Mouse (Mus musculus) adrenal gland, postnatal 10 days (tissue): ENCODE measurements around the gene Pdcd2. TPM values are rescaled to one million over a fixed set of nuclear protein-coding genes. Genes with fewer than 3 reads are reported as not detected.

Source experiments
- DNase-seq: peaks from one replicate; pipeline ENCODE4 v3.0.0; 2021; ENCODE audit warnings: mixed read lengths
- total RNA-seq, 2 experiments: library from RNA; stranded (reverse); gene quantifications; 2 replicates each; pipeline ENCODE4 v1.2.3; 2021

Gene Pdcd2
- total RNA-seq, 2 experiments from 2014 or later: 30.0 to 32.8 TPM

DNA sequence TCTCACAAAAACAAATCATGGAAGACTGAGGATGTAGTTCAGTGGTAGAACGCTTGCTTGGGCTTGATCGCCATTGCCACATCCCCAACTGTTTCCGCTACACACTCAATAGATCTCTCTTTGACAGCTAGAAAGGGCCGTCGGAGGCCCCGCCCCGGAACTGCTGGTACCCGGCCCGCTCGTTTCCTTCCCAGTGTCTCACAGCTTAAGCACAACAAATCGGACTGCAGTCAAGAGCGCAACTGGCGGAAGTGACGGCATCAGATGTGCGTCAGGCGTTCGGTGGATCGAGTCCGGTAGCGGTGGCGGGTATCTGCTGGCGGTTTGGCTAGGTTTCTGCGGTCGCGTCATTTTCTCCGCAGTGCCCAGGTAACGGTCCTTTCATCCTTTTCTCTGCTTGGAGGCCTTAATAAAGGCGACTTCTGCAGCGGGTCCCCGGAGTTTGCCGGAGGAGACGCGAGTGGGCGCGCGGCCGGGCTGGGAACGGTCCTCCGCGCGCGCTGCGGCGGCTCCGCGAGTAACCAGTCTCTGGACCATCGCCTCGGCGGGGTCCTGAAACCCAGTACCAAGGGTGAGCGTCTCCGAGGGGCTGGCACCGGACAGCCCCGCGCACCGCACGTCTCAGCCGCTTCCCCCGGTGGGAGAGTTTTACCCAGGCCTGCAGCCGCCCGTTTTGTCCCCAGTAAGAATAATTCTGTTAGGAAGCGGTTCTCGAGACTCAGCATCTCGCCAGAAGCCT, 27.3 kb downstream of the Pdcd2 start, which contains the start of the genes Psmb1 and Tbp:
Psmb1 (minus strand) TSS at position 96 of the 739 bp plus-strand sequence.
Tbp (plus strand) TSS at position 233 of the 739 bp plus-strand sequence.
- peak; percentile 98 for DNase-seq

DNA sequence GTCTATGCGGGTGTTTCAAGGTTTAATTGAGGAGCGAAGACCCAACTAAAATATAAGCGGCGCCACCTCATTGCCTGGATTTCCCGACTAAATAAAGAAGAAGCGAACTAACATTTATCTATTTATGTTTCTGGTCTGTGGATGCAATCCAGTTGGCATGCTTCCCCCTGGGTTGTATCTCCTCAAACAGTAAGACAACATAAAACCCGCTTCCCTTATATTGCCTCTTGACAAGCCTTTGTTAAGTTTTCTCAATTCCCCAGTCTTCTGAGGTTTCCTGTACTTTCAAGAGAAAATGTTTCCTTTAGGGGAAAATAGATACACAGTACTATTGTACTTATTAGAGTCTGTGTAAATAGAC, 28.4 kb downstream of the Pdcd2 start:
- DNase-seq: no peak

DNA sequence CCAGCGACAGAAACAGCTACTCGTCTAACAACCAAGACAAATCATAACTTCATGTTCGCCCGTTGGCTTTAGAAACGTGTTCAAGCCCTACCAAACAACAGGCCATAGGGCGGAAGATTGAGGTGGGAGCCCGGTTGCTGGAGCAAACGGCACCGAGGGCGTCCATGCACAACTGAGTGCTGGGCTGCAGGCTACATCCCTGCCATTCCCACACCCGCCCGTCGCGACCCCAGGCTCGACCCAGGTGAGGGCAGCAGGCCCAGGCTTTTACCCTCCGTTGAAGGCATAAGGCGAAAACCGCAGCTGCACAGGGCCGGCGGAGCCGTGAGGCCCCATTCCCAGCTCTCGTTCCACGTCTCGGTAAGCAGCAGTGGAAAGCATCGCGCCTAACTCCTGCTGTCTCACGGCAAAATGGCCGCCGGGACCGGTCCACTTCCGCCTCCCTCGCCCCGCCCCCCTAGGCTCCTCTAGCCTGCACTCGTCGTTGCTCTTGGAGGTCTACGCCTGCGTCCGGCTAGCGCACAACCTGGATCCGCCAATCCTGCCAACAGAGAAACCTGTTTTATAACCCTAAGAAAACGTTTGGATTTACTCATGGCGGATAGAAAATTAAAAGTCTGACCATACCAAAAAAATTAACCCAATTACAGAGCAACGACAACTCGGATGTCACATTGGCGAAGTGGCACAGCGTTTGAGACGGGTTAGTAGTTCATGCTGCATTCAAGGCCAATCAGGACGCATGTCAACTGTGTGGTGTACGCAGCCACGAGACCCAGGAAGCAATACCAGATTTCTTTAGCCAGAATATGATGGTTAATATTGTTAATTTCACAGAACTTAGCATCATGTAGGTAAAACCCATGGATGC, 29.0 kb downstream of the Pdcd2 start:
- DNase-seq: peak; percentile 96

DNA sequence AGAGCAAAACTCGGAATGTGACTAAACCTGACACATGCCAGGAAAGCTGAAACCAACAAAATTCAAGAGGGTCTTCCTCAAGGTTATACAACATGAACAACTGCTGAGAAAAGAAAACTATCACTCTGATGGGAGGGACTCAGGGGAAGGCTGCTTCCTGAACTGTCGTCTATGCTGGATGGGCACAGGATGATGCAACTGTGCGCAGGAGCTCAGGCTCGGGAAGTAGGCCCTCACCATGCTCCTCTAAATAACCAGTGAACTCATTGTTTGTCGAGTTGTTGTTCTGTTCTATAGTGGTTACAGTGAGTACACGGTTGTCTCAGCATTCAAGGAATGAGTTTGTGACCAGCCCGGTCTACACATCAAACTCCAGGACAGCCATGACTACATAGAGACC, 36.6 kb downstream of the Pdcd2 start:
- DNase-seq: no peak

DNA sequence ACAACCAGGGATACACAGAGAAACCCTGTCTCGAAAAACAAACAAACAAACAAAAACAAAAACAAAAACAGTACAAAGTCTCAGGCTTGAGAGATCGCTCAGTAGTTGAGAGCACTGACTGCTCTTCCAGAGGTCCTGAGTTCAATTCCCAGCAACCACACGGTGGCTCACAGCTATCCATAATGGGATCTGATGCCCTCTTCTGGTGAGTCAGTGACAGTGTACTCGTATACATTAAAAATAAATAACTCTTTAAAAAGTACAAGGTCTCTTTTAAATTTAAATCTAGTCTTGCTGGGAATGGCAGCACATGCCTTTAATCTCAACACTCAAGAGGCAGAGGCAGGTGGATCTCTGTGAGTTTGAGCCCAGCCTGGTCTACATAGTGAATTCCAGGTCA, 54.4 kb downstream of the Pdcd2 start:
- DNase-seq: no peak

Other genes starting within 250 kb of the Pdcd2 start
- gene Dll1, start 150.4 kb downstream of the Pdcd2 start, total RNA-seq: 10 to 100 TPM in 1 of 2 experiments, 1 to 10 TPM in 1; 7.1 to 10.5 TPM
- 10 to 100 TPM; 16.1 to 19.0 TPM for gene Fam120b, start 131.1 kb downstream of the Pdcd2 start, total RNA-seq
- 100 to 1,000 TPM; 171 to 174 TPM for gene Psmb1, start 27.6 kb downstream of the Pdcd2 start, total RNA-seq
- 10 to 100 TPM; 24.5 to 24.7 TPM for gene Tbp, start 27.4 kb downstream of the Pdcd2 start, total RNA-seq
- gene Prdm9, start 37.1 kb upstream of the Pdcd2 start, total RNA-seq: 1 to 10 TPM; 6.8 to 9.0 TPM
- 10 to 100 TPM; 36.6 to 47.1 TPM for gene Chd1, start 177.7 kb upstream of the Pdcd2 start, total RNA-seq